Mouse (Mus musculus) hindbrain, embryonic 13.5 days (tissue): ENCODE measurements at regions not wholly inside any gene's neighbourhood (a gene's known extent, or its start where the extent isn't known, plus 50 kb on each side); places are given as distances from the start of the nearest gene placed in this dataset.

Experiments
- ATAC-seq: fragments of 200-750 bp; cut with Nextera tagmentation; 2 replicates; pipeline ENCODE4 v1.8.0; 2017; ENCODE audit warnings: moderate TSS enrichment; ENCODE audit not compliant: low FRiP score
- H3K27ac ChIP-seq: fragments of 300-500 bp; sonication (generic); 2 replicates; pipeline ENCODE4 v1.5.1; 2015; ENCODE audit warnings: inconsistent platforms, mild to moderate bottlenecking, moderate library complexity
- H3K27me3 ChIP-seq: fragments of 300-500 bp; sonication (generic); 2 replicates; pipeline ENCODE4 v1.6.1; 2015; ENCODE audit warnings: mild to moderate bottlenecking, inconsistent platforms
- H3K36me3 ChIP-seq: fragments of 300-500 bp; sonication (generic); 2 replicates; pipeline ENCODE4 v1.6.1; 2015; ENCODE audit warnings: mild to moderate bottlenecking, inconsistent platforms
- H3K4me1 ChIP-seq: fragments of 300-500 bp; sonication (generic); replicated peaks from 2 replicates; pipeline ENCODE4 v1.6.1; 2015; ENCODE audit warnings: inconsistent platforms
- H3K4me2 ChIP-seq: fragments of 300-500 bp; sonication (generic); 2 replicates; pipeline ENCODE4 v1.6.1; 2015; ENCODE audit warnings: inconsistent platforms, mild to moderate bottlenecking, moderate library complexity
- H3K4me3 ChIP-seq: fragments of 300-500 bp; sonication (generic); 2 replicates; pipeline ENCODE4 v1.5.1; 2015; ENCODE audit warnings: mild to moderate bottlenecking, inconsistent platforms
- H3K9ac ChIP-seq: fragments of 300-500 bp; sonication (generic); 2 replicates; pipeline ENCODE4 v1.6.1; 2015; ENCODE audit warnings: mild to moderate bottlenecking, inconsistent platforms
- H3K9me3 ChIP-seq: fragments of 300-500 bp; sonication (generic); 2 replicates; pipeline ENCODE4 v1.6.1; 2016; ENCODE audit warnings: inconsistent platforms
- WGBS: fragments of 180-500 bp; shearing (Covaris S2); methylation state at CpG from one replicate; pipeline ENCODE4 v1.1.7; 2015; 5-methylcytosine and 5-hydroxymethylcytosine counted together

DNA sequence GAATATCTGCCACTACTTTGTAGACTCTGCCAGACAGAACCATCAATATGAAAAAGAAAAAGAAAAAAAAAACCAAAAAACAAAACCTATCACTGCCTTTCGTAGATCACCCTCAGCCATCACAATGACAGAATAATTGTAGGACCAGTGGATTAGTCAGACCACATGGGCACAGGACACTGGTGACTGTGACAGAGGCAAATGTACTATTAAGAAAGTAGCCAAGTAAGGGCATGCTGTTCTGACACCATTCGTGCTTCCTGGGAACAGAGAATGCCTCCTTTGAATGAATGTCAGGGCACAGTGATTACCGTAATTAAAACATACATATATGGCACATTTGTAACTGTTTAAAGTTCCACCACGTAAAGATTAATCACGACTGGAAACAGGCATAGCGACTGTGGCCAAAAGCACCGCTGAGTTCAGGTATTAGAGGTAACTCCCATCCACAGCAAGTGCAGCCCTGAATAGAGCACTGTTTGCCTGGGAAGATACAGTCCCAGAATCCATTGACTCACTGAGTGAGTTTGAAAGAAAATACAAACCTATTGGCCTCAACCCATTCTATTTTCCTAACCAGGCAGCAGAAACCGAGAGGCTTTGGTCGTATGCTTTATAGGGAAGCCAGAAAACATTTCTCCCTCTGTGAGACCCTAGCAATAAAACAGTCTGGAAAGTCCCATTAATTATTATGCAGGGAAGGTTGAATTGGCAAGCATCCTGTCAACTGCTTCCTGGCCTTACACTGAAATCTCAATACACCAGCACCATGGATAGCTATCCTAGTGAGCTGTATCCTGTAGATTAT, 312.2 kb upstream of the Itga1 start:
- Histone ChIP-seq H3K27me3 (no peaks in the 10 kb centered on the region), H3K27ac (no peak overlapping the region), H3K4me2 (no peak overlapping the region), H3K9me3 (no peaks in the 10 kb centered on the region), H3K9ac (no peak overlapping the region), H3K36me3 (no peaks in the 10 kb centered on the region), H3K4me1 (no peaks in the 10 kb centered on the region), H3K4me3 (no peak overlapping the region)
- peak; percentile 49; the same call in 1 of the 2 replicates for ATAC-seq
- WGBS = 60% methylated on average over 9 of the region's 9 CpGs

DNA sequence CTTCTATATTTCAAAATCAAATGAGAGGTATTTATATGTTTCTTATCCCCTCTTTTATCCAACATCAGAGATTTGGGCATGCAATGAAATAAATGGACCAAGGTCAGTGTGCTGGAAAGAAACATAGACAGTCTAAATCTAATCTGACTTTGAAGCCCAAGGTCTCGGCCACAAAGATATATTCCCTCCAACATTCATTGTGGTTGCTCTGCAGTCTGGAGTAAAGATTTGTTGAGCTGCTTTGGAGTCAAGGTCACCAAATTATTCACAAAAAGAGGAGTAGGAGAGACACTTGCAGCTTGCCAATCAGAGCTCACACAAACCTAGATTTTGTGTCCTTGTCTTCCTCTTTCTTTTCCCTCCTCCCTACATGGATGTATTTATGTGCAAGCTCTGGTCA, 304.2 kb upstream of the Itga1 start:
- Histone ChIP-seq H3K4me3 (no peak overlapping the region), H3K27me3 (no peaks in the 10 kb centered on the region), H3K4me1 (no peaks in the 10 kb centered on the region), H3K27ac (no peak overlapping the region), H3K9me3 (no peaks in the 10 kb centered on the region), H3K9ac (no peak overlapping the region), H3K36me3 (no peaks in the 10 kb centered on the region), H3K4me2 (no peak overlapping the region)
- ATAC-seq = no peak
- WGBS = 77% methylated on average over 1 of the region's 1 CpGs

DNA sequence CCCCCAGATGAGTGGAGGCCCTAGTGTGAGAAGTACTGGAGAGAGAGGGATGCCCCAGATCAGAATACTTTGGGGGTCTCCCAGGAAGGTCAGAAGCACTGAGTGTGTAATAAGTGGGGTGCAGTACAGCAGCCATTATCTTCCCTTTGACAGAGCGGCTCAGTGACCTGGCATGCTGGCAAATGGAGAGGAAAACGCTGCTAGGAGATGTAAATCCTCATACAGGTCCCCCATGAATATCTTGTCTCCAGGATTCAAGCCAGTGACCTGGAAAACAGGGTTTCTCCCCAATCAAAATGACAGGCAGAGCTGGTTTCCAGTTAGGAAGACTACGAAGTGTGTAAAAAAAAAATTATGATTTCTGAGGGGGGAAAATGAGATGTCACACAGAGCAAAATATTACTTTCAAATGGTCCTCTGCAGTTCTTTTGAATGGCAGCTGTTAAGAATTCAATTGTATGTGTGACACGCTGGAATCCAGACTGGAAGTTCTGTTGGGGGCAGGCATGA, 299.0 kb upstream of the Itga1 start:
- Histone ChIP-seq H3K4me2 (no peak overlapping the region), H3K27me3 (no peaks in the 10 kb centered on the region), H3K36me3 (no peaks in the 10 kb centered on the region), H3K4me3 (no peak overlapping the region), H3K27ac (no peak overlapping the region), H3K4me1 (peaks cover 4% of the 10 kb centered on the region; the same call in 1 of the 2 replicates), H3K9ac (no peak overlapping the region), H3K9me3 (no peaks in the 10 kb centered on the region)
- WGBS = 48% methylated on average over 4 of the region's 4 CpGs
- no peak for ATAC-seq

DNA sequence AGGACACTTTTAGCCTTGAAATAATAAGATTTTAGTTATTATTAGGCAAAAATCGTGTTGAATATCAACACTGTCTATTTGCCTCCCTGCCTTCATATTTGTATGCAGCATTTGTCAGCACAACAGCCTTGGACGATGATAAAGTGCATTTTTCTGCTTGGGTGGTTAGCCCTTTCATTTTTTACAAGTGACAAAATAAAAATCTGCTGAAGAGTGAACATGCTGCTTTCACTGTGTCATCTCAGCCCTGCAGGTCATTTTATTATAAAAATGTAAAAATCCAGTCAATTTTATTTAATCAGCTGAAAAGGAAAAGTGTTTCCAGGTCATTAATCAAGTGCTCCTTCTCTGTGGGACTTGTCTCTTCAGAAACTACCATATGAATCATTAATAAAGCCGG, 277.9 kb upstream of the Itga1 start:
- no peaks in the 10 kb centered on the region for H3K4me1 ChIP-seq
- no peaks in the 10 kb centered on the region for H3K27me3 ChIP-seq
- H3K4me2 ChIP-seq = no peak overlapping the region
- no peak overlapping the region for H3K9ac ChIP-seq
- ATAC-seq = no peak
- H3K27ac ChIP-seq = no peak overlapping the region
- WGBS = 56% methylated on average over 3 of the region's 3 CpGs
- H3K36me3 ChIP-seq = no peaks in the 10 kb centered on the region
- H3K4me3 ChIP-seq = no peak overlapping the region
- no peaks in the 10 kb centered on the region for H3K9me3 ChIP-seq

DNA sequence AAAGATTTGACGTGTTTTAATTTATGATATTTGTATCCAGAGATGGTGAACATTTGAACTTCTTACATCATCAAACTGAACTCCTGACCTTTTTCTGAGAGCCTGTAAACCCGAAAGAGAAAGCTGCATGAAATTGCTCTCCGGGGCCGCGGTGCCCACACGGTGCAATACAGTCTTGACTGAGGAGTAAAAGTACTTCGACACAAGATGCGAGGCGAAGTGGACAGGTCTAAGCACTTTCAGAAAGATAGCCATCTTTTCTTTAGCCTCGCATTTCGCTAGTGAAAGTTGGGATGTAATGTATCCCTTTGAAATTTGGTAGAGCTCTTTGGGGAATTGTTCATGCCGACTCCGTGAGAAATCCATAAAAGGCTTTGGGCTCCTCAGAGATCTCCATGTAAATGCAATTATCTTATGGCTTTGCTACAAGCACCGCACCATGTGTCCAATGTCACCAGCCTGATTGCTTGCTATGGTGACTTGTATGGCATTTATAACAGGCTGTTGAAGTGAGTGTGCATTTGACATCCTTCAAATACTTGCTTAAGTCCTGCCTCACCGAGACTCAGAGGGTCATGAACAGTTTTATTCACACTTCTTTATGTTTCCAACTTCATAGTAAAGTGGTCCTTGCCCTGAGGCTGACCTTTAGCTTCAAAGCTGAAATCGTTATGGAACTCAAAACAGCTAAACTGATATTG, 274.6 kb upstream of the Itga1 start:
- ATAC-seq = no peak
- Histone ChIP-seq H3K4me3 (no peak overlapping the region), H3K9ac (no peak overlapping the region), H3K36me3 (no peaks in the 10 kb centered on the region), H3K27me3 (no peaks in the 10 kb centered on the region), H3K4me2 (no peak overlapping the region), H3K27ac (no peak overlapping the region), H3K9me3 (no peaks in the 10 kb centered on the region), H3K4me1 (no peaks in the 10 kb centered on the region)
- WGBS = 79% methylated on average over 16 of the region's 16 CpGs

DNA sequence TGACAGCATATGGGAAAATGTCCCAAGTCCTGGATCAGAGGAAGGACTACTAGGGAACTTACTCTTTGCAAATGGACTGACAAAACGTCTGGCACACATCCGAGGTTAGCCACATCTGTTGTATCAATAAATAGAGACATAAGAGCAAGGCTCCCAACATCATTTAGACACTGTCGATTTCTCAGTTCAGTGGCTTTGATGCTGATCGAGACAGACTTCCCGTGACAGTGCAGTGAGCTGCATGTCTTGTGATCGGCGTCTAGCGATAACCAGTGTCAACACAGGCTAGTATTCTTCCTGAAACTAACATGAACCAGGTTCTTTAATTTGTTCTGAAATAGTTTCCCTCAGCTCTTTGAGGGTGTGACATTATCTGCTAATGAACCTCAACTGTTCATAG, 259.7 kb upstream of the Itga1 start:
- Histone ChIP-seq H3K4me1 (no peaks in the 10 kb centered on the region), H3K9ac (no peak overlapping the region), H3K9me3 (no peaks in the 10 kb centered on the region), H3K36me3 (no peaks in the 10 kb centered on the region), H3K4me3 (no peak overlapping the region), H3K27me3 (no peaks in the 10 kb centered on the region), H3K4me2 (no peak overlapping the region), H3K27ac (no peak overlapping the region)
- no peak for ATAC-seq
- 74% methylated on average over 8 of the region's 8 CpGs for WGBS

DNA sequence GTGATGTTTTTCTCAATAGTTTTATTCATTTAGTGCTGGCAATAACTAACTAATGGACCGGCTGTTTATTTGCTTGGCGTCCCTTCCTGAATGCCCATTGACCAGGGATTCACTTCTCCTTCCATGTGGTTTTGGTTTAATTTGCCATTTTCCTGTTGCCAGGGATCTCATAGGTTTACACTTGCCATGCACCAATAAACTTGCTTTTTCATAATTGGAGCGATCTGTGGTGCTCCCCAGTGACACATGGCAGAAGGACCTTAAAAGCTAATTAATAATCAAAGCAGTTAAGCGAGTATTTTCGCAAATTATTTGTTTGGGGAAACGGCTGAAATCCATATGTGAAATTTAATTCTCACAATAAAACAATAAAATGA, 245.2 kb upstream of the Itga1 start:
- Histone ChIP-seq H3K27me3 (no peaks in the 10 kb centered on the region), H3K4me1 (peaks cover 9% of the 10 kb centered on the region; the same call in 1 of the 2 replicates), H3K9ac (no peak overlapping the region; the same call in 1 of the 2 replicates), H3K4me3 (peak overlapping the region; percentile 17), H3K9me3 (no peaks in the 10 kb centered on the region), H3K36me3 (no peaks in the 10 kb centered on the region), H3K4me2 (peak overlapping the region; percentile 39), H3K27ac (peak overlapping the region; percentile 58)
- 67% methylated on average over 6 of the region's 6 CpGs for WGBS
- no peak for ATAC-seq

DNA sequence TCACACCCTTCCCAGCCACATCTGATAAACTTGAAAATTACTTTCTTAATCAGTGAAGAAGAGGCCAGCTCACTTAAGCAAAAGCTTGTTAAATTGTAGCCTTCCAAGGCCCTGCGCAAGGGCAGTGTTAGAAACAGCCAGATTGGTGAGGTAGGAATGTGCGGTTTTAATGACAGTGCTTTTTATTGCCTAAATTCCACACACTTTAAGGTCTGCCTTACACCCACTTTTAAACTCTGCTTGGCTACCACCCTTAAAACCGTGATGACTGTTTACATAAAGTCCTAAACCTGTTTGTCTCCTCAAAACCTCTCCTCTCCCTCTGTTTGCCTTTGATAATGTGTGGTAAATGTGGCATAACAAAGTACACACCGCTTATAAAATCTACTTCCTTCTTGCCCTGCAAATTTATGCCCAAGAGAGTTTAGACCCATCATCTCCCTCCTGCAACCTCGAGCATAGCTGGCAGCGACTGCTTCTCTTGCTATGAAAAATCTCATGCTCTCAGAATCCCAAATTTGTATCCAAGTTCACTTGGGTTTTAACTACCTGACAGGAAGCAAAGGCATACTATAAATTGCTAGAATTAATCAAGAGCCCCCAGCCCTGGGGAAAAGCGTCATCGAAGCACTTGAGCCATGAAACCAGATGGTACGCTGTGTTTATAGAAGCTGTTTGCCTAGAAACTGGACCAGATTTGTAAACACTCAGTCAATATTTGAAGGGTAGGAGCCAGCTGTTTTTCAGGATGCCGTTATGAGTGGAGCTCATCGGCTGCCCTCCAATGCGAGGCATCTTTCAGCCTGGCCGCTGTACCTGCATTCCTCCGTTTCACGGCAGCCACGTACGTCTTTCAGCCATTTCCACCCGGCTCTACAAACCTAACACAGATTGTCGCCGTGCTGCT, 244.6 kb upstream of the Itga1 start:
- 71% methylated on average over 20 of the region's 20 CpGs for WGBS
- no peak overlapping the region; the same call in 1 of the 2 replicates for H3K9ac ChIP-seq
- peaks cover 9% of the 10 kb centered on the region; the same call in 1 of the 2 replicates for H3K4me1 ChIP-seq
- peak overlapping the region; percentile 17 for H3K4me3 ChIP-seq
- H3K36me3 ChIP-seq = no peaks in the 10 kb centered on the region
- peak overlapping the region; percentile 39 for H3K4me2 ChIP-seq
- peak overlapping the region; percentile 58 for H3K27ac ChIP-seq
- ATAC-seq = peak; percentile 68
- no peaks in the 10 kb centered on the region for H3K27me3 ChIP-seq
- H3K9me3 ChIP-seq = no peaks in the 10 kb centered on the region

DNA sequence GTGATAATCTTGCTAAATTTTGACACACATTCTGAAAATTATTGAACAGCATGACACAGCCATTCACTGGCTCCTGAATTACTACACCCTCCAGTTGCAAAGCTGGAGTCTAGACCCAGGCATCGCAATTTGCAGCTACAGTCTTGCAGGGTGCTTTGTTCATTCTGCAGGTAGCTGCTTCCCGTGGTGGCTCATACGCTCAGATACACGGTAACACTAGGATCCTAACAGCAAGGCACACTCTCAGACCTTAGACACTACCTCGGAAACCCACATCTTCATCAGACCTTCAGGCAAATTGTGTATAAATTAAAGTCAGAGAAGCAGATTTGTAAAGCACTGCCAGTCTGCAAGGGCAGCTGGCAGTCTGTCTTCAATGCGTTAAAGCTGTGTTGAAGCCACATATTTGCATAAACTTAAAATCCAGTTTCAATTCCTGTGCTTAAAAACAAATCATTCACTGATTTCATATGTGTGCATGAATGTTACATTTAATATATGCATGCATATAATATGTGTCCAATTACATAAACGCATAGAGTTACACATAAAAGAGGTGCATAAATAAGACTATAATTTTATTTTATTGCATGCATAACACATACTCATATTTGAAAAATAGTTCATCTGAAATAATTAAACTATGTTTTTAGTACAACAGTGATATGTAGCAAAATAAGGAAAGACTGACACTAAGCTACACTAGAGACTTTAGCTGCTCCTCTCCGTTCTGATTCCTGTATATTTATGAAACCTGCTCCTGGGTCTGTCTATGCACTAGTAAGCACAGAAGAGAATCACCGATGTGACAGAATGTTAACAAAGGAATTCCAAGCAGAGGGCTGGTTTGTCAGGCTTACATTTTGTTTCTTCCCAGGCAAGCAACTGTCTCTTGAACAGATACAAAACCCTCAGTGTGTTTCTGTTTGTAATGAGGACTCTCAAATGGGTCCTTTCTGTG, 227.5 kb upstream of the Itga1 start:
- Histone ChIP-seq H3K4me3 (no peak overlapping the region), H3K27me3 (no peaks in the 10 kb centered on the region), H3K4me2 (no peak overlapping the region), H3K4me1 (0 out of 2 replicates have a peak, but pooled peaks cover 6% of the 10 kb centered on the region), H3K9me3 (no peaks in the 10 kb centered on the region), H3K36me3 (no peaks in the 10 kb centered on the region), H3K27ac (no peak overlapping the region), H3K9ac (no peak overlapping the region)
- 59% methylated on average over 9 of the region's 9 CpGs for WGBS
- 0 out of 2 replicates have a peak, but pooled peaks have one; percentile 39 for ATAC-seq

DNA sequence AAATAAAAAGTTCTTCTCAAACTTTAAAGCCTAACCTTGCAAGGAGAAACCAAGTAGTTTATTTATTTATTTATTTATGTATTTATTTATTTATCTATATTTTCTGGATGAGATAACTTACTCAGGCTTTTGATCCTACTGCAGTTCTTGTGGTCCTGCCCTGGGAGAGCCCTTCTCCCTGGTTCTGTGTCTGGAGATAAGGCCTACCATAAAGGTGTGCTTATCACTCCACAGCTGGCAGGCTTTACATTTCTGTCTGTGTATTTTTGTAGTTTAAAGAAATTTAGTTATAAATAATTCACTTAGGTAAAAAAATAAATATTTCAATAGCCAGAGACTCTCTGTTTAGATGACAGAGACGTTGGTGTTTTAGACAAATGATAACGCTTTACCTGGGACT, 224.5 kb upstream of the Itga1 start:
- ATAC-seq = no peak
- no peak overlapping the region for H3K4me2 ChIP-seq
- H3K9me3 ChIP-seq = no peaks in the 10 kb centered on the region
- 0 out of 2 replicates have a peak, but pooled peaks cover 6% of the 10 kb centered on the region for H3K4me1 ChIP-seq
- no peaks in the 10 kb centered on the region for H3K36me3 ChIP-seq
- H3K27me3 ChIP-seq = no peaks in the 10 kb centered on the region
- WGBS = 90% methylated on average over 2 of the region's 2 CpGs
- H3K4me3 ChIP-seq = no peak overlapping the region
- no peak overlapping the region for H3K27ac ChIP-seq
- H3K9ac ChIP-seq = no peak overlapping the region

DNA sequence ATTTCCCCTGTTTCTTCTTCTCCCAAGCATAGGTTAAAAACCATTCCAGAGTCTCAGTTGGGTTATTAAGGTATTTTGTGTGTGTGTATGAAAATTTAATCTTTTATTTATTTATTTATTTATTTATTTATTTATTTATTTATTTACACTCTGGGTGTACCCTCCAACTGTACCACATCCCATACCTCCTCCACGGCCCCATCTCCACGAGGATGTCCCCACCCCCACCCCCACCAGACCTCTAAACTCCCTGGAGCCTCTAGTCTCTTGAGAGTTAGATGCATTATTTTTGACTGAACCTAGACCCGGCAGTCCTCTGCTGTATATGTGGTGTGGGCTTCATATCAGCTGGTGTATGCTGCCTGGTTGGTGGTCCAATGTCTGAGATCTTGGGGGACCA, 214.9 kb upstream of the Itga1 start:
- WGBS = 86% methylated on average over 3 of the region's 3 CpGs
- no peaks in the 10 kb centered on the region for H3K36me3 ChIP-seq
- no peaks in the 10 kb centered on the region for H3K4me1 ChIP-seq
- H3K27ac ChIP-seq = no peak overlapping the region
- H3K4me3 ChIP-seq = no peak overlapping the region
- no peak overlapping the region for H3K4me2 ChIP-seq
- ATAC-seq = no peak
- H3K27me3 ChIP-seq = no peaks in the 10 kb centered on the region
- no peaks in the 10 kb centered on the region for H3K9me3 ChIP-seq
- no peak overlapping the region for H3K9ac ChIP-seq
